Mouse (Mus musculus): ENCODE measurements around the gene Fzd4. TPM values are rescaled to one million over a fixed set of nuclear protein-coding genes. Genes with fewer than 3 reads are reported as not detected.

Fzd4 gene
- polyA plus RNA-seq, 1 experiment, result 1.2 TPM

DNA sequence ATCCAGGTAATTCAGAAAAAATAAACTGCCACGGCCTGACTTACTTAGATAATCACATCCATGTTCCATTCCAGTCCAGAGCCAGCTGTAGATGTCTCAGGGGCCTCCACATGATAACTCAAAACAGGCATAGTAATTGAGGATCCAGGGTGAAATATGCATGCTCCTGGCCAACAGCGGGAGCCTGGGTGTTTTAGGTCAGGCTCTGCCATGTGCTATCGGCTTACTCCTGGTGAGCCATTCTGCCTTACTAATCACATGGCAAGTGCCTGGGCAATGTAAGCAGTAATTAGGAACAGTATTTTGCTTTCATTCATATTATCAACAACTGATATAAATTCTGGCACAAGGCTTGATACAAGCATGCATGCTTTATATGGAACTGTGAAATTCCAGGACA, 57.2 kb downstream of the Fzd4 start:
- H3K4me1 ChIP-seq (ENCODE audit: control insufficient read depth, insufficient read depth, low read length), result no peaks in the 10 kb centered on the region
- no peaks in the 10 kb centered on the region for H3K27me3 ChIP-seq (ENCODE audit: control insufficient read depth, insufficient read depth, low read length)
- H3K36me3 ChIP-seq (ENCODE audit: control insufficient read depth, insufficient read depth, low read length), result no peaks in the 10 kb centered on the region
- H3K27ac ChIP-seq (ENCODE audit: control insufficient read depth, insufficient read depth, low read depth, low read length), result no peak overlapping the region
- TF ChIP-seq CTCF (IDR thresholded peaks at IDR 0.05; ENCODE audit: control insufficient read depth, insufficient read depth, insufficient replicate concordance, low read depth, low read length) (no peak), POLR2A (IDR thresholded peaks at IDR 0.05; ENCODE audit: control insufficient read depth, low read depth, low read length) (no peak)
- H3K4me3 ChIP-seq (ENCODE audit: control insufficient read depth, low read depth, low read length), result no peak overlapping the region

Other genes with a start within 250 kb of the Fzd4 start
- gene Tmem135, start 133 bp upstream of the Fzd4 start, polyA plus RNA-seq (2012; rRNA removed), result 4.6 and 5.1 TPM in 2 replicates
- 5.4 and 8.5 TPM in 2 replicates for gene Prss23, start 122.8 kb downstream of the Fzd4 start, polyA plus RNA-seq (2012; rRNA removed)
- 16.7 and 17.0 TPM in 2 replicates for gene Me3, start 228.0 kb downstream of the Fzd4 start, polyA plus RNA-seq (2012; rRNA removed)

Data from testis, adult 2 months (tissue).